Mouse (Mus musculus): ENCODE measurements at regions not wholly inside any gene's neighbourhood (a gene's known extent, or its start where the extent isn't known, plus 50 kb on each side); places are given as distances from the start of the nearest gene placed in this dataset.
A peak's percentile ranks its signal among the peaks of the same experiment; 100 is the strongest.

GRCm38 (mm10) chr8:93591608-93592301 lies 56.1 kb upstream of the Ces5a start:
- DNase-seq (ENCODE audit: extremely low spot score, low read depth, low spot score), result peak; percentile 28

GRCm38 (mm10) chr8:93592302-93592651 lies 56.6 kb upstream of the Ces5a start:
- no peak for DNase-seq (ENCODE audit: extremely low spot score, low read depth, low spot score)

- DNase-seq (ENCODE audit: extremely low spot score, low read depth, low spot score), result no peak
Observed at GRCm38 (mm10) chr8:93598613-93599121, 63.0 kb upstream of the Ces5a start.

- no peak for DNase-seq (ENCODE audit: extremely low spot score, low read depth, low spot score)
Observed at GRCm38 (mm10) chr8:93599306-93599705, 63.7 kb upstream of the Ces5a start.

- DNase-seq (ENCODE audit: extremely low spot score, low read depth, low spot score), result no peak
Observed at GRCm38 (mm10) chr8:93599776-93600175, 64.1 kb upstream of the Ces5a start.

- no peak for DNase-seq (ENCODE audit: extremely low spot score, low read depth, low spot score)
Observed at GRCm38 (mm10) chr8:93626807-93627526, 91.3 kb upstream of the Ces5a start.

- no peak for DNase-seq (ENCODE audit: extremely low spot score, low read depth, low spot score)
Observed at GRCm38 (mm10) chr8:93627626-93628025, 92.0 kb upstream of the Ces5a start.

- no peak for DNase-seq (ENCODE audit: extremely low spot score, low read depth, low spot score)
Observed at GRCm38 (mm10) chr8:93632896-93633295, 97.3 kb upstream of the Ces5a start.

GRCm38 (mm10) chr8:93642770-93643169 lies 107.1 kb upstream of the Ces5a start:
- DNase-seq (ENCODE audit: extremely low spot score, low read depth, low spot score), result no peak

- no peak for DNase-seq (ENCODE audit: extremely low spot score, low read depth, low spot score)
Observed at GRCm38 (mm10) chr8:93643471-93644215, 108.0 kb upstream of the Ces5a start.

- no peak for DNase-seq (ENCODE audit: extremely low spot score, low read depth, low spot score)
Observed at GRCm38 (mm10) chr8:93653421-93653820, 117.8 kb upstream of the Ces5a start.

- no peak for DNase-seq (ENCODE audit: extremely low spot score, low read depth, low spot score)
Observed at GRCm38 (mm10) chr8:93653913-93654705, 118.5 kb upstream of the Ces5a start.

GRCm38 (mm10) chr8:93655752-93656151 lies 120.1 kb upstream of the Ces5a start:
- DNase-seq (ENCODE audit: extremely low spot score, low read depth, low spot score), result no peak

GRCm38 (mm10) chr8:93661739-93662138 lies 126.1 kb upstream of the Ces5a start:
- DNase-seq (ENCODE audit: extremely low spot score, low read depth, low spot score), result peak; percentile 44

- DNase-seq (ENCODE audit: extremely low spot score, low read depth, low spot score), result no peak
Observed at GRCm38 (mm10) chr8:93662219-93662618, 126.6 kb upstream of the Ces5a start.

- no peak for DNase-seq (ENCODE audit: extremely low spot score, low read depth, low spot score)
Observed at GRCm38 (mm10) chr8:93663851-93664250, 128.2 kb upstream of the Ces5a start.

- no peak for DNase-seq (ENCODE audit: extremely low spot score, low read depth, low spot score)
Observed at GRCm38 (mm10) chr8:93668306-93668705, 132.7 kb upstream of the Ces5a start.

- no peak for DNase-seq (ENCODE audit: extremely low spot score, low read depth, low spot score)
Observed at GRCm38 (mm10) chr8:93674721-93675120, 135.0 kb upstream of the Gnao1 start.

- DNase-seq (ENCODE audit: extremely low spot score, low read depth, low spot score), result no peak
Observed at GRCm38 (mm10) chr8:93683773-93684391, 125.9 kb upstream of the Gnao1 start.

- no peak for DNase-seq (ENCODE audit: extremely low spot score, low read depth, low spot score)
Observed at GRCm38 (mm10) chr8:93684392-93684791, 125.4 kb upstream of the Gnao1 start.
